Mouse (Mus musculus) midbrain, embryonic 15.5 days (tissue): ENCODE data around the gene Ift81. TPM values are rescaled to one million over a fixed set of nuclear protein-coding genes. Genes with fewer than 3 reads are reported as not detected.

Experiments
- ATAC-seq: fragments of 200-750 bp; cut with Nextera tagmentation; replicated peaks from 2 replicates; pipeline ENCODE4 v1.8.0; 2017; ENCODE audit warnings: moderate TSS enrichment
- H3K27ac ChIP-seq: fragments of 300-500 bp; sonication (generic); 2 replicates; pipeline ENCODE4 v1.5.1; 2015; ENCODE audit warnings: mild to moderate bottlenecking, inconsistent platforms
- H3K27me3 ChIP-seq: fragments of 300-500 bp; sonication (generic); replicated peaks from 2 replicates; pipeline ENCODE4 v1.6.1; 2015; ENCODE audit warnings: inconsistent platforms
- H3K36me3 ChIP-seq: fragments of 300-500 bp; sonication (generic); replicated peaks from 2 replicates; pipeline ENCODE4 v1.6.1; 2015; ENCODE audit warnings: inconsistent platforms
- H3K4me1 ChIP-seq: fragments of 300-500 bp; sonication (generic); 2 replicates; pipeline ENCODE4 v1.6.1; 2015; ENCODE audit warnings: inconsistent platforms
- H3K4me2 ChIP-seq: fragments of 300-500 bp; sonication (generic); 2 replicates; pipeline ENCODE4 v1.6.1; 2015; ENCODE audit warnings: inconsistent platforms, mild to moderate bottlenecking, moderate library complexity
- H3K4me3 ChIP-seq: fragments of 300-500 bp; sonication (generic); 2 replicates; pipeline ENCODE4 v1.5.1; 2015; ENCODE audit warnings: mild to moderate bottlenecking, inconsistent platforms
- H3K9ac ChIP-seq: fragments of 300-500 bp; sonication (generic); 2 replicates; pipeline ENCODE4 v1.6.1; 2015; ENCODE audit warnings: mild to moderate bottlenecking, inconsistent platforms
- H3K9me3 ChIP-seq: fragments of 300-500 bp; sonication (generic); 2 replicates; pipeline ENCODE4 v1.6.1; 2016; ENCODE audit warnings: inconsistent platforms
- WGBS: fragments of 180-500 bp; shearing (Covaris S2); methylation state at CpG from one replicate; pipeline ENCODE4 v1.1.7; 2015; ENCODE audit warnings: mixed read lengths; 5-methylcytosine and 5-hydroxymethylcytosine counted together
- polyA plus RNA-seq: library from polyadenylated mRNA; unstranded; fragments of >200 nt; fragmentation: Nextera tagmentation; extraction: Ambion mirVana; gene quantifications from 2 replicates; pipeline ENCODE4 v1.2.1, GENCODE M21; 2015

Ift81 gene
- polyA plus RNA-seq, 1 experiment from 2014 or later: 75.6 TPM

- Histone ChIP-seq H3K9me3 (no peaks in the 10 kb centered on the region), H3K36me3 (peaks cover 15% of the 10 kb centered on the region), H3K4me1 (no peaks in the 10 kb centered on the region), H3K4me2 (no peak overlapping the region), H3K27ac (no peak overlapping the region), H3K9ac (no peak overlapping the region), H3K27me3 (no peaks in the 10 kb centered on the region), H3K4me3 (no peak overlapping the region)
- 76% methylated on average over 8 of the region's 8 CpGs for WGBS
- no peak for ATAC-seq
These were observed 47.7 kb downstream of the Ift81 start for GRCm38 (mm10) chr5:122566626-122567025.

- Histone ChIP-seq H3K27ac (no peak overlapping the region), H3K4me3 (no peak overlapping the region), H3K4me2 (no peak overlapping the region), H3K9me3 (no peaks in the 10 kb centered on the region), H3K36me3 (peaks cover 36% of the 10 kb centered on the region), H3K4me1 (no peaks in the 10 kb centered on the region), H3K9ac (no peak overlapping the region), H3K27me3 (no peaks in the 10 kb centered on the region)
- WGBS: 91% methylated on average over 8 of the region's 8 CpGs
- no peak for ATAC-seq
These were observed 53.7 kb downstream of the Ift81 start for GRCm38 (mm10) chr5:122560654-122561053.

- no peaks in the 10 kb centered on the region for H3K9me3 ChIP-seq
- no peaks in the 10 kb centered on the region for H3K4me1 ChIP-seq
- no peak overlapping the region for H3K9ac ChIP-seq
- no peak overlapping the region for H3K27ac ChIP-seq
- H3K36me3 ChIP-seq: peaks cover 25% of the 10 kb centered on the region
- no peak overlapping the region for H3K4me2 ChIP-seq
- H3K27me3 ChIP-seq: no peaks in the 10 kb centered on the region
- 92% methylated on average over 10 of the region's 10 CpGs for WGBS
- no peak for ATAC-seq
- H3K4me3 ChIP-seq: no peak overlapping the region
These were observed 56.2 kb downstream of the Ift81 start for GRCm38 (mm10) chr5:122558127-122558526.

GRCm38 (mm10) chr5:122555107-122555506, 59.2 kb downstream of the Ift81 start:
- H3K36me3 ChIP-seq: peaks cover 26% of the 10 kb centered on the region
- no peaks in the 10 kb centered on the region for H3K27me3 ChIP-seq
- H3K4me1 ChIP-seq: no peaks in the 10 kb centered on the region
- ATAC-seq: no peak
- H3K4me2 ChIP-seq: no peak overlapping the region
- no peak overlapping the region for H3K4me3 ChIP-seq
- H3K9ac ChIP-seq: no peak overlapping the region
- 84% methylated on average over 2 of the region's 2 CpGs for WGBS
- no peak overlapping the region for H3K27ac ChIP-seq
- no peaks in the 10 kb centered on the region for H3K9me3 ChIP-seq

GRCm38 (mm10) chr5:122552638-122553037, 61.7 kb downstream of the Ift81 start:
- peaks cover 5% of the 10 kb centered on the region; the same call in 1 of the 2 replicates for H3K36me3 ChIP-seq
- no peak overlapping the region for H3K4me2 ChIP-seq
- H3K4me3 ChIP-seq: no peak overlapping the region
- H3K9me3 ChIP-seq: no peaks in the 10 kb centered on the region
- no peak overlapping the region for H3K27ac ChIP-seq
- ATAC-seq: no peak
- peaks cover 4% of the 10 kb centered on the region; the same call in 1 of the 2 replicates for H3K4me1 ChIP-seq
- H3K27me3 ChIP-seq: no peaks in the 10 kb centered on the region
- WGBS: 86% methylated on average over 9 of the region's 9 CpGs
- no peak overlapping the region for H3K9ac ChIP-seq

GRCm38 (mm10) chr5:122550460-122550859, 63.9 kb downstream of the Ift81 start:
- H3K36me3 ChIP-seq: 0 out of 2 replicates have a peak, but pooled peaks cover 4% of the 10 kb centered on the region
- 66% methylated on average over 8 of the region's 8 CpGs for WGBS
- no peak overlapping the region for H3K27ac ChIP-seq
- no peak for ATAC-seq
- H3K27me3 ChIP-seq: no peaks in the 10 kb centered on the region
- H3K4me3 ChIP-seq: no peak overlapping the region
- no peak overlapping the region for H3K4me2 ChIP-seq
- no peaks in the 10 kb centered on the region for H3K9me3 ChIP-seq
- peaks cover 4% of the 10 kb centered on the region; the same call in 1 of the 2 replicates for H3K4me1 ChIP-seq
- H3K9ac ChIP-seq: no peak overlapping the region

- Histone ChIP-seq H3K27ac (no peak overlapping the region), H3K9me3 (no peaks in the 10 kb centered on the region), H3K4me3 (no peak overlapping the region), H3K36me3 (0 out of 2 replicates have a peak, but pooled peaks cover 4% of the 10 kb centered on the region), H3K4me2 (no peak overlapping the region), H3K27me3 (no peaks in the 10 kb centered on the region), H3K4me1 (peaks cover 4% of the 10 kb centered on the region; the same call in 1 of the 2 replicates), H3K9ac (no peak overlapping the region)
- 75% methylated on average over 6 of the region's 6 CpGs for WGBS
- ATAC-seq: no peak
These were observed 65.6 kb downstream of the Ift81 start for GRCm38 (mm10) chr5:122548671-122549070.

- 0 out of 2 replicates have a peak, but pooled peaks cover 4% of the 10 kb centered on the region for H3K36me3 ChIP-seq
- ATAC-seq: no peak
- peaks cover 4% of the 10 kb centered on the region; the same call in 1 of the 2 replicates for H3K4me1 ChIP-seq
- no peak overlapping the region for H3K4me2 ChIP-seq
- WGBS: 60% methylated on average over 6 of the region's 6 CpGs
- H3K27me3 ChIP-seq: no peaks in the 10 kb centered on the region
- no peak overlapping the region for H3K9ac ChIP-seq
- H3K9me3 ChIP-seq: no peaks in the 10 kb centered on the region
- H3K27ac ChIP-seq: no peak overlapping the region
- no peak overlapping the region for H3K4me3 ChIP-seq
These were observed 66.5 kb downstream of the Ift81 start for GRCm38 (mm10) chr5:122547810-122548209.

- H3K9ac ChIP-seq: no peak overlapping the region
These were observed 67.0 kb downstream of the Ift81 start for GRCm38 (mm10) chr5:122547251-122547714.

GRCm38 (mm10) chr5:122543392-122543791, 70.9 kb downstream of the Ift81 start:
- Histone ChIP-seq H3K9me3 (no peaks in the 10 kb centered on the region), H3K36me3 (0 out of 2 replicates have a peak, but pooled peaks cover 4% of the 10 kb centered on the region), H3K9ac (no peak overlapping the region), H3K27me3 (no peaks in the 10 kb centered on the region), H3K4me2 (no peak overlapping the region), H3K4me1 (peaks cover 4% of the 10 kb centered on the region; the same call in 1 of the 2 replicates), H3K4me3 (no peak overlapping the region), H3K27ac (no peak overlapping the region)
- WGBS: 96% methylated on average over 6 of the region's 6 CpGs
- ATAC-seq: no peak

More at GRCm38 (mm10) chr5:122547251-122547714, 67.0 kb downstream of the Ift81 start:
- Histone ChIP-seq H3K4me2 (no peak overlapping the region), H3K9me3 (no peaks in the 10 kb centered on the region), H3K36me3 (0 out of 2 replicates have a peak, but pooled peaks cover 4% of the 10 kb centered on the region), H3K4me1 (peaks cover 4% of the 10 kb centered on the region; the same call in 1 of the 2 replicates), H3K27ac (no peak overlapping the region), H3K27me3 (no peaks in the 10 kb centered on the region), H3K4me3 (no peak overlapping the region)
- WGBS: 64% methylated on average over 7 of the region's 7 CpGs
- no peak for ATAC-seq

GRCm38 (mm10) chr5:122541871-122542270, 72.4 kb downstream of the Ift81 start:
- Histone ChIP-seq H3K4me2 (no peak overlapping the region), H3K4me1 (no peaks in the 10 kb centered on the region), H3K27me3 (no peaks in the 10 kb centered on the region), H3K27ac (no peak overlapping the region), H3K4me3 (no peak overlapping the region), H3K9ac (no peak overlapping the region), H3K36me3 (0 out of 2 replicates have a peak, but pooled peaks cover 4% of the 10 kb centered on the region), H3K9me3 (no peaks in the 10 kb centered on the region)
- 84% methylated on average over 8 of the region's 8 CpGs for WGBS
- ATAC-seq: no peak

GRCm38 (mm10) chr5:122538077-122538476, 76.2 kb downstream of the Ift81 start:
- H3K4me3 ChIP-seq: no peak overlapping the region
- no peak overlapping the region for H3K27ac ChIP-seq
- WGBS: 94% methylated on average over 11 of the region's 11 CpGs
- no peak overlapping the region for H3K4me2 ChIP-seq
- H3K36me3 ChIP-seq: 0 out of 2 replicates have a peak, but pooled peaks cover 4% of the 10 kb centered on the region
- ATAC-seq: no peak
- H3K9me3 ChIP-seq: no peaks in the 10 kb centered on the region
- H3K27me3 ChIP-seq: no peaks in the 10 kb centered on the region
- no peak overlapping the region for H3K9ac ChIP-seq
- H3K4me1 ChIP-seq: no peaks in the 10 kb centered on the region

- Histone ChIP-seq H3K9ac (no peak overlapping the region), H3K27ac (no peak overlapping the region), H3K36me3 (0 out of 2 replicates have a peak, but pooled peaks cover 4% of the 10 kb centered on the region), H3K4me3 (no peak overlapping the region), H3K27me3 (no peaks in the 10 kb centered on the region), H3K4me2 (no peak overlapping the region), H3K4me1 (no peaks in the 10 kb centered on the region), H3K9me3 (no peaks in the 10 kb centered on the region)
- ATAC-seq: no peak
- WGBS: 97% methylated on average over 5 of the region's 5 CpGs
These were observed 76.7 kb downstream of the Ift81 start for GRCm38 (mm10) chr5:122537654-122538053.
